Mouse (Mus musculus): Measurements from ENCODE around the gene Cacnb4. TPM values are rescaled to one million over a fixed set of nuclear protein-coding genes. Genes with fewer than 3 reads are reported as not detected.

Cacnb4 gene
- polyA plus RNA-seq, 1 experiment, result 0.68 TPM

DNA sequence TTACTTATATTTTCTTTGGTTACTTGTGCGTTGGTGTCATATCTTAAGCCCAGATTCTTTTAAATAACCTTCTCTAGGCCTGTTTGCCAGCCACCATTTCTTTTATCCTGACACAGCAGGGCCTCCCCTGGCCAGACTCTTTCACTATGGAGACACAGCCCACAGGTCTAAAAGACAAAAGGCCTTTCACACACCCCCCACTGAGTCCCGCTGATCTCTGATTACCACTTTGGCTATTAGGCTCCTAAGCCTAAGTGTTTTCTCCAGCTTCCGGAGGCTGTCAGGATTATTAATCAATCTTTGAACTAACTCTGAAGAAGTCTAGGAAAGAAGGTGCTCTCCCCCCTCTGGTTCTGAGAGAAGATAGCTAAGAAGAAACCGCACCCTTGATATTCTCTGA lies 41.3 kb downstream of the Cacnb4 start:
- no peaks in the 10 kb centered on the region for H3K36me3 ChIP-seq (ENCODE audit: control insufficient read depth, insufficient read depth, low read length)
- TF ChIP-seq CTCF (IDR thresholded peaks at IDR 0.05; ENCODE audit: control insufficient read depth, insufficient read depth, insufficient replicate concordance, low read depth, low read length) (no peak), POLR2A (IDR thresholded peaks at IDR 0.05; ENCODE audit: control insufficient read depth, low read depth, low read length) (no peak)
- no peaks in the 10 kb centered on the region for H3K4me1 ChIP-seq (ENCODE audit: control insufficient read depth, insufficient read depth, low read length)
- H3K27ac ChIP-seq (ENCODE audit: control insufficient read depth, insufficient read depth, low read depth, low read length), result no peak overlapping the region
- H3K27me3 ChIP-seq (ENCODE audit: control insufficient read depth, insufficient read depth, low read length), result no peaks in the 10 kb centered on the region
- no peak overlapping the region for H3K4me3 ChIP-seq (ENCODE audit: control insufficient read depth, low read depth, low read length)

DNA sequence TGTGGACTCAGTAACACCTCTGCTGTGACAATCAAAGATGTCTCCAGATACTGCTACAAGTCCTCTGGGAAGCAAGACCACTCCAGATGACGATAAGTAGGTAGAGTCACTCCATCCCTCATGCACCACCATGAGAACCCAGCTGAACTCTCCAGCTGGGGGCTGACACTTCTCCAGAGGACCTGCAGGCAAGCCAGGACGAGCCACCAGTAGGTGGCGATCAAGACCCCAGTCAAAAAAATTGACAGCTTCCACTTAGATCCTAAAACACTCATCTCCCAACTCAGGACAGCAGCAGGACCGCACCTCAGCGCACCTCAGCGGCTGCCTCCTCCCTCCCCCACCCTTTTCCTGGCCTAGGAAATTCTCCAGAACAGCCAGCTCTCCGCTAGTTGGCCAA lies 43.8 kb downstream of the Cacnb4 start:
- Histone ChIP-seq H3K36me3 (ENCODE audit: control insufficient read depth, insufficient read depth, low read length) (no peaks in the 10 kb centered on the region), H3K27ac (ENCODE audit: control insufficient read depth, insufficient read depth, low read depth, low read length) (no peak overlapping the region), H3K27me3 (ENCODE audit: control insufficient read depth, insufficient read depth, low read length) (no peaks in the 10 kb centered on the region), H3K4me3 (ENCODE audit: control insufficient read depth, low read depth, low read length) (no peak overlapping the region), H3K4me1 (ENCODE audit: control insufficient read depth, insufficient read depth, low read length) (no peaks in the 10 kb centered on the region)
- peak; percentile 41; the same call in 1 of the 2 replicates for TF ChIP-seq CTCF (IDR thresholded peaks at IDR 0.05; ENCODE audit: control insufficient read depth, insufficient read depth, insufficient replicate concordance, low read depth, low read length)
- TF ChIP-seq POLR2A (IDR thresholded peaks at IDR 0.05; ENCODE audit: control insufficient read depth, low read depth, low read length), result no peak

GRCm38 (mm10) chr2:52628186-52628585 lies 48.4 kb downstream of the Cacnb4 start:
- TF ChIP-seq POLR2A (IDR thresholded peaks at IDR 0.05; ENCODE audit: control insufficient read depth, low read depth, low read length) (no peak), CTCF (IDR thresholded peaks at IDR 0.05; ENCODE audit: control insufficient read depth, insufficient read depth, insufficient replicate concordance, low read depth, low read length) (no peak)
- Histone ChIP-seq H3K36me3 (ENCODE audit: control insufficient read depth, insufficient read depth, low read length) (no peaks in the 10 kb centered on the region), H3K27ac (ENCODE audit: control insufficient read depth, insufficient read depth, low read depth, low read length) (no peak overlapping the region), H3K4me3 (ENCODE audit: control insufficient read depth, low read depth, low read length) (no peak overlapping the region), H3K4me1 (ENCODE audit: control insufficient read depth, insufficient read depth, low read length) (no peaks in the 10 kb centered on the region), H3K27me3 (ENCODE audit: control insufficient read depth, insufficient read depth, low read length) (no peaks in the 10 kb centered on the region)

DNA sequence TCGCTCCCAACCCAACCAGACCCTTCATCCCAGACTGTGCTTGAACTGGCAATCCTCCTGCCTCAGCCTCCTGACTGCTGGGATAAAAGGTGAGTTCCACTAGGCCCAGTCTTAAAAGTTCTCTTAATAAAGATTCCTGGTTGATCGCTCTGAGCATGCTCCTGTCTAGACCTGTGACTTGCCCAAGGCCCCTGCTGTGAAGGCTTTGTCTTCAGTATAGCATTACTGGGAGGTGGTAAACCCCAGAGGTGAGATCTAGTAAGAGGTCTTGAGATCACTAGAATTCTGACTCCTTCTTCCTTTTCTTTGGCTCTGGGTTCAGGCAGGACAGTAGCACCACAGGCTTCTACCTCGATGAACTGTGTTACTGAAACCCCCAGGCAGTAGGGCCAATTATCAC lies 50.4 kb downstream of the Cacnb4 start:
- Histone ChIP-seq H3K27ac (ENCODE audit: control insufficient read depth, insufficient read depth, low read depth, low read length) (no peak overlapping the region), H3K4me1 (ENCODE audit: control insufficient read depth, insufficient read depth, low read length) (no peaks in the 10 kb centered on the region), H3K4me3 (ENCODE audit: control insufficient read depth, low read depth, low read length) (no peak overlapping the region), H3K27me3 (ENCODE audit: control insufficient read depth, insufficient read depth, low read length) (no peaks in the 10 kb centered on the region), H3K36me3 (ENCODE audit: control insufficient read depth, insufficient read depth, low read length) (no peaks in the 10 kb centered on the region)
- no peak for TF ChIP-seq POLR2A (IDR thresholded peaks at IDR 0.05; ENCODE audit: control insufficient read depth, low read depth, low read length)

- no peaks in the 10 kb centered on the region for H3K27me3 ChIP-seq (ENCODE audit: control insufficient read depth, insufficient read depth, low read length)
- TF ChIP-seq POLR2A (IDR thresholded peaks at IDR 0.05; ENCODE audit: control insufficient read depth, low read depth, low read length) (no peak), CTCF (IDR thresholded peaks at IDR 0.05; ENCODE audit: control insufficient read depth, insufficient read depth, insufficient replicate concordance, low read depth, low read length) (no peak)
These were observed 50.9 kb downstream of the Cacnb4 start for GRCm38 (mm10) chr2:52625731-52626130.

DNA sequence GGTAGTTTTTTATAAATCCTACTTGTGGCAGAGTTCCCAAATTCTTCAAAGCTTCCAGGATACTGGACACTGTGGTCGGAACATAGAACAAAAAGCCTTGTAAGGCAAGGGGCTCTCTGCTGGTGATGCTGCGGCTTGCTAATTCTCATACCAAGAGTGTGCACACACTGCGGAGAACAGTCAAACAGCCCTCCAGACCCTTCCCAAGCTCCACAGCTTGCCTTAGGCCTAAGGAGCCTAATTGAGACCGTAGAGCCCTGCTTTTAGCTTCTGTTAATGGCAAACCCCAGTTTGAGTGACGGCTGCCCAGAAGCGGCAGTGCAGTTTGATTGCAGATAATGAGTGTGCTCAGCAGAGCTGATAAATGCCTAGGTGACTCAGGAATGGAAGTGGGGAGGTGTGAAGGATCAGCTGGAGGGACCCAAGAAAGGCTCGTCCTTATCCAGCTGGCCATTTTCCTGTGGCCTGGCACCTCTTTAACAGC lies 52.7 kb downstream of the Cacnb4 start:
- Histone ChIP-seq H3K36me3 (ENCODE audit: control insufficient read depth, insufficient read depth, low read length) (no peaks in the 10 kb centered on the region), H3K4me1 (ENCODE audit: control insufficient read depth, insufficient read depth, low read length) (no peaks in the 10 kb centered on the region), H3K4me3 (ENCODE audit: control insufficient read depth, low read depth, low read length) (no peak overlapping the region), H3K27ac (ENCODE audit: control insufficient read depth, insufficient read depth, low read depth, low read length) (peak overlapping the region; percentile 75; the same call in 1 of the 2 replicates), H3K27me3 (ENCODE audit: control insufficient read depth, insufficient read depth, low read length) (no peaks in the 10 kb centered on the region)
- TF ChIP-seq POLR2A (IDR thresholded peaks at IDR 0.05; ENCODE audit: control insufficient read depth, low read depth, low read length), result no peak
- no peak for TF ChIP-seq CTCF (IDR thresholded peaks at IDR 0.05; ENCODE audit: control insufficient read depth, insufficient read depth, insufficient replicate concordance, low read depth, low read length)

More at GRCm38 (mm10) chr2:52625731-52626130, 50.9 kb downstream of the Cacnb4 start:
- Histone ChIP-seq H3K4me3 (ENCODE audit: control insufficient read depth, low read depth, low read length) (no peak overlapping the region), H3K36me3 (ENCODE audit: control insufficient read depth, insufficient read depth, low read length) (no peaks in the 10 kb centered on the region), H3K4me1 (ENCODE audit: control insufficient read depth, insufficient read depth, low read length) (no peaks in the 10 kb centered on the region), H3K27ac (ENCODE audit: control insufficient read depth, insufficient read depth, low read depth, low read length) (no peak overlapping the region)

GRCm38 (mm10) chr2:52623461-52623860 lies 53.2 kb downstream of the Cacnb4 start:
- no peaks in the 10 kb centered on the region for H3K4me1 ChIP-seq (ENCODE audit: control insufficient read depth, insufficient read depth, low read length)
- H3K4me3 ChIP-seq (ENCODE audit: control insufficient read depth, low read depth, low read length), result no peak overlapping the region
- no peaks in the 10 kb centered on the region for H3K27me3 ChIP-seq (ENCODE audit: control insufficient read depth, insufficient read depth, low read length)
- TF ChIP-seq POLR2A (IDR thresholded peaks at IDR 0.05; ENCODE audit: control insufficient read depth, low read depth, low read length), result no peak
- no peak overlapping the region for H3K27ac ChIP-seq (ENCODE audit: control insufficient read depth, insufficient read depth, low read depth, low read length)
- H3K36me3 ChIP-seq (ENCODE audit: control insufficient read depth, insufficient read depth, low read length), result no peaks in the 10 kb centered on the region

- TF ChIP-seq POLR2A (IDR thresholded peaks at IDR 0.05; ENCODE audit: control insufficient read depth, low read depth, low read length), result no peak
- TF ChIP-seq CTCF (IDR thresholded peaks at IDR 0.05; ENCODE audit: control insufficient read depth, insufficient read depth, insufficient replicate concordance, low read depth, low read length), result peak; percentile 13; the same call in 1 of the 2 replicates
- H3K4me1 ChIP-seq (ENCODE audit: control insufficient read depth, insufficient read depth, low read length), result no peaks in the 10 kb centered on the region
- no peaks in the 10 kb centered on the region for H3K36me3 ChIP-seq (ENCODE audit: control insufficient read depth, insufficient read depth, low read length)
- H3K27ac ChIP-seq (ENCODE audit: control insufficient read depth, insufficient read depth, low read depth, low read length), result no peak overlapping the region
- H3K4me3 ChIP-seq (ENCODE audit: control insufficient read depth, low read depth, low read length), result no peak overlapping the region
- no peaks in the 10 kb centered on the region for H3K27me3 ChIP-seq (ENCODE audit: control insufficient read depth, insufficient read depth, low read length)
These were observed 54.0 kb downstream of the Cacnb4 start for GRCm38 (mm10) chr2:52622616-52623015.
